Mouse (Mus musculus): ENCODE data around the gene 1700001K19Rik. TPM values are rescaled to one million over a fixed set of nuclear protein-coding genes. Genes with fewer than 3 reads are reported as not detected.
A peak's percentile ranks its signal among the peaks of the same experiment; 100 is the strongest.
"Not testable (repeated sequence)": the region's sequence is repeated elsewhere in the genome, so short reads cannot be mapped to it uniquely, and the experiment has no call there.

1700001K19Rik gene
- total RNA-seq, 2 experiments from 2014 or later, result not detected

- intact Hi-C loops (cut with DNase I), result no loop called here
- DNase-seq, result peak; percentile 98 to 99
Measured at GRCm38 (mm10) chr12:110696173-110696974, 14.0 kb upstream of the 1700001K19Rik start.

GRCm38 (mm10) chr12:110695676-110696171 lies 13.3 kb upstream of the 1700001K19Rik start:
- intact Hi-C loops (cut with DNase I), result no loop called here
- DNase-seq, result peak; percentile 69 to 70

GRCm38 (mm10) chr12:110693378-110693777 lies 11.0 kb upstream of the 1700001K19Rik start:
- intact Hi-C loops (cut with DNase I); DNase-seq: not testable (repeated sequence)

GRCm38 (mm10) chr12:110689919-110690643 lies 7.7 kb upstream of the 1700001K19Rik start:
- intact Hi-C loops (cut with DNase I), result no loop called here
- DNase-seq, result no peak

GRCm38 (mm10) chr12:110688921-110689320 lies 6.5 kb upstream of the 1700001K19Rik start:
- DNase-seq; intact Hi-C loops (cut with DNase I): not testable (repeated sequence)

- intact Hi-C loops (cut with DNase I), result no loop called here
Measured at GRCm38 (mm10) chr12:110687894-110688734, 5.7 kb upstream of the 1700001K19Rik start.

GRCm38 (mm10) chr12:110683580-110683979 lies 1.2 kb upstream of the 1700001K19Rik start:
- DNase-seq, result no peak
- intact Hi-C loops (cut with DNase I), result no loop called here

More at GRCm38 (mm10) chr12:110687894-110688734, 5.7 kb upstream of the 1700001K19Rik start:
- DNase-seq, result peak; percentile 86 to 89

GRCm38 (mm10) chr12:110681878-110682277 lies 541 bp downstream of the 1700001K19Rik start:
- no peak for DNase-seq
- intact Hi-C loops (cut with DNase I), result no loop called here

- DNase-seq, result peak; percentile 41 to 64
- intact Hi-C loops (cut with DNase I), result no loop called here
Measured at GRCm38 (mm10) chr12:110681191-110681590, 1.2 kb downstream of the 1700001K19Rik start.

- intact Hi-C loops (cut with DNase I), result no loop called here
- peak in 1 of 2 experiments; percentile 29 for DNase-seq
Measured at GRCm38 (mm10) chr12:110674243-110674642, 8.2 kb downstream of the 1700001K19Rik start.

- DNase-seq, result peak; percentile 25 to 70
- intact Hi-C loops (cut with DNase I), result loop anchor here (5.0 to 10.0 kb wide), 2 partner anchors 35 to 177 kb away; partner anchors contain the start of genes Hsp90aa1 and Mok
Measured at GRCm38 (mm10) chr12:110667466-110668077, 14.8 kb downstream of the 1700001K19Rik start.

GRCm38 (mm10) chr12:110661746-110662145 lies 20.7 kb downstream of the 1700001K19Rik start:
- intact Hi-C loops (cut with DNase I), result loop anchor here (5.0 to 10.0 kb wide), 2 partner anchors 39 to 183 kb away; partner anchors contain the start of gene Mok
- DNase-seq, result no peak

- DNase-seq, result no peak
- intact Hi-C loops (cut with DNase I), result no loop called here
Measured at GRCm38 (mm10) chr12:110651464-110651863, 31.0 kb downstream of the 1700001K19Rik start.

GRCm38 (mm10) chr12:110650241-110650641 lies 32.2 kb downstream of the 1700001K19Rik start:
- DNase-seq, result no peak
- intact Hi-C loops (cut with DNase I), result no loop called here

- intact Hi-C loops (cut with DNase I), result no loop called here
- no peak for DNase-seq
Measured at GRCm38 (mm10) chr12:110637507-110638114, 44.8 kb downstream of the 1700001K19Rik start.

- no peak for DNase-seq
- intact Hi-C loops (cut with DNase I), result no loop called here
Measured at GRCm38 (mm10) chr12:110636293-110636692, 46.1 kb downstream of the 1700001K19Rik start.

- intact Hi-C loops (cut with DNase I), result no loop called here
Measured at GRCm38 (mm10) chr12:110630056-110630455, 52.4 kb downstream of the 1700001K19Rik start.

More at GRCm38 (mm10) chr12:110630056-110630455, 52.4 kb downstream of the 1700001K19Rik start:
- no peak for DNase-seq

All from heart, postnatal 10 days (tissue).